Mouse (Mus musculus) midbrain, embryonic 15.5 days (tissue): ENCODE measurements around the gene Dcdc2b. TPM values are rescaled to one million over a fixed set of nuclear protein-coding genes. Genes with fewer than 3 reads are reported as not detected.

Experiments used
- ATAC-seq: fragments of 200-750 bp; cut with Nextera tagmentation; replicated peaks from 2 replicates; pipeline ENCODE4 v1.8.0; 2017; ENCODE audit warnings: moderate TSS enrichment
- H3K27ac ChIP-seq: fragments of 300-500 bp; sonication (generic); 2 replicates; pipeline ENCODE4 v1.5.1; 2015; ENCODE audit warnings: mild to moderate bottlenecking, inconsistent platforms
- H3K27me3 ChIP-seq: fragments of 300-500 bp; sonication (generic); replicated peaks from 2 replicates; pipeline ENCODE4 v1.6.1; 2015; ENCODE audit warnings: inconsistent platforms
- H3K36me3 ChIP-seq: fragments of 300-500 bp; sonication (generic); replicated peaks from 2 replicates; pipeline ENCODE4 v1.6.1; 2015; ENCODE audit warnings: inconsistent platforms
- H3K4me1 ChIP-seq: fragments of 300-500 bp; sonication (generic); 2 replicates; pipeline ENCODE4 v1.6.1; 2015; ENCODE audit warnings: inconsistent platforms
- H3K4me2 ChIP-seq: fragments of 300-500 bp; sonication (generic); 2 replicates; pipeline ENCODE4 v1.6.1; 2015; ENCODE audit warnings: inconsistent platforms, mild to moderate bottlenecking, moderate library complexity
- H3K4me3 ChIP-seq: fragments of 300-500 bp; sonication (generic); 2 replicates; pipeline ENCODE4 v1.5.1; 2015; ENCODE audit warnings: mild to moderate bottlenecking, inconsistent platforms
- H3K9ac ChIP-seq: fragments of 300-500 bp; sonication (generic); 2 replicates; pipeline ENCODE4 v1.6.1; 2015; ENCODE audit warnings: mild to moderate bottlenecking, inconsistent platforms
- H3K9me3 ChIP-seq: fragments of 300-500 bp; sonication (generic); 2 replicates; pipeline ENCODE4 v1.6.1; 2016; ENCODE audit warnings: inconsistent platforms
- WGBS: fragments of 180-500 bp; shearing (Covaris S2); methylation state at CpG from one replicate; pipeline ENCODE4 v1.1.7; 2015; ENCODE audit warnings: mixed read lengths; 5-methylcytosine and 5-hydroxymethylcytosine counted together
- polyA plus RNA-seq: library from polyadenylated mRNA; unstranded; fragments of >200 nt; fragmentation: Nextera tagmentation; extraction: Ambion mirVana; gene quantifications from 2 replicates; pipeline ENCODE4 v1.2.1, GENCODE M21; 2015

Gene Dcdc2b
- polyA plus RNA-seq, 1 experiment from 2014 or later = 4.2 TPM

- 34% methylated on average over 1 of the region's 1 CpGs for WGBS
- H3K9me3 ChIP-seq = no peaks in the 10 kb centered on the region
- no peak for ATAC-seq
These were observed 27.1 kb downstream of the Dcdc2b start for GRCm38 (mm10) chr4:129586943-129587342.

GRCm38 (mm10) chr4:129585773-129586172 is 28.3 kb downstream of the Dcdc2b start:
- H3K9me3 ChIP-seq = no peaks in the 10 kb centered on the region
- no peak overlapping the region for H3K27ac ChIP-seq
- WGBS = 86% methylated on average over 9 of the region's 9 CpGs
- H3K4me1 ChIP-seq = peaks cover 8% of the 10 kb centered on the region; the same call in 1 of the 2 replicates
- no peak for ATAC-seq
- H3K9ac ChIP-seq = no peak overlapping the region
- H3K4me2 ChIP-seq = no peak overlapping the region
- peaks cover 7% of the 10 kb centered on the region; the same call in 1 of the 2 replicates for H3K36me3 ChIP-seq
- H3K4me3 ChIP-seq = no peak overlapping the region
- H3K27me3 ChIP-seq = no peaks in the 10 kb centered on the region

More at GRCm38 (mm10) chr4:129586943-129587342, 27.1 kb downstream of the Dcdc2b start:
- no peak overlapping the region for H3K4me2 ChIP-seq
- no peak overlapping the region for H3K9ac ChIP-seq
- no peak overlapping the region for H3K27ac ChIP-seq
- peaks cover 18% of the 10 kb centered on the region for H3K36me3 ChIP-seq
- H3K27me3 ChIP-seq = no peaks in the 10 kb centered on the region
- peaks cover 8% of the 10 kb centered on the region; the same call in 1 of the 2 replicates for H3K4me1 ChIP-seq
- H3K4me3 ChIP-seq = no peak overlapping the region

- no peak overlapping the region for H3K27ac ChIP-seq
- no peaks in the 10 kb centered on the region for H3K36me3 ChIP-seq
- H3K9me3 ChIP-seq = no peaks in the 10 kb centered on the region
- ATAC-seq = no peak
- peak overlapping the region; percentile 49 for H3K4me2 ChIP-seq
- peak overlapping the region; percentile 12; the same call in 1 of the 2 replicates for H3K9ac ChIP-seq
- H3K4me1 ChIP-seq = peaks cover 8% of the 10 kb centered on the region; the same call in 1 of the 2 replicates
- peak overlapping the region; percentile 24 for H3K4me3 ChIP-seq
- no peaks in the 10 kb centered on the region for H3K27me3 ChIP-seq
- 2% methylated on average over 36 of the region's 36 CpGs for WGBS
These were observed 29.0 kb downstream of the Dcdc2b start for GRCm38 (mm10) chr4:129584884-129585608.

GRCm38 (mm10) chr4:129584370-129584769 is 29.7 kb downstream of the Dcdc2b start:
- Histone ChIP-seq H3K27ac (no peak overlapping the region), H3K9ac (no peak overlapping the region), H3K27me3 (no peaks in the 10 kb centered on the region), H3K4me3 (no peak overlapping the region), H3K4me2 (peak overlapping the region; percentile 49), H3K4me1 (peaks cover 8% of the 10 kb centered on the region; the same call in 1 of the 2 replicates), H3K9me3 (no peaks in the 10 kb centered on the region), H3K36me3 (no peaks in the 10 kb centered on the region)
- WGBS = 79% methylated on average over 1 of the region's 1 CpGs
- no peak for ATAC-seq

GRCm38 (mm10) chr4:129582251-129582650 is 31.8 kb downstream of the Dcdc2b start:
- H3K9ac ChIP-seq = no peak overlapping the region
- no peaks in the 10 kb centered on the region for H3K9me3 ChIP-seq
- peaks cover 10% of the 10 kb centered on the region; the same call in 1 of the 2 replicates for H3K4me1 ChIP-seq
- no peak for ATAC-seq
- H3K27me3 ChIP-seq = no peaks in the 10 kb centered on the region
- no peak overlapping the region for H3K4me3 ChIP-seq
- no peak overlapping the region for H3K27ac ChIP-seq
- no peaks in the 10 kb centered on the region for H3K36me3 ChIP-seq
- H3K4me2 ChIP-seq = no peak overlapping the region
- WGBS = 78% methylated on average over 1 of the region's 1 CpGs

- H3K4me1 ChIP-seq = peaks cover 12% of the 10 kb centered on the region; the same call in 1 of the 2 replicates
- no peaks in the 10 kb centered on the region for H3K27me3 ChIP-seq
- no peak overlapping the region for H3K27ac ChIP-seq
- no peaks in the 10 kb centered on the region for H3K9me3 ChIP-seq
- no peak overlapping the region for H3K9ac ChIP-seq
- no peak overlapping the region for H3K4me3 ChIP-seq
- no peaks in the 10 kb centered on the region for H3K36me3 ChIP-seq
- ATAC-seq = no peak
- H3K4me2 ChIP-seq = no peak overlapping the region
- WGBS = 76% methylated on average over 7 of the region's 7 CpGs
These were observed 33.7 kb downstream of the Dcdc2b start for GRCm38 (mm10) chr4:129580347-129580746.

- no peak within 1 kb of the TSS for H3K27ac ChIP-seq
- no peaks in the 10 kb centered on the region for H3K9me3 ChIP-seq
- H3K4me1 ChIP-seq = peaks cover 6% of the 10 kb centered on the region; the same call in 1 of the 2 replicates
- H3K27me3 ChIP-seq = no peaks in the 10 kb centered on the region
- H3K4me3 ChIP-seq = no peak within 1 kb of the TSS
- H3K9ac ChIP-seq = no peak within 1 kb of the TSS
- no peaks in the 10 kb centered on the region for H3K36me3 ChIP-seq
- ATAC-seq = no peak
- no peak within 1 kb of the TSS for H3K4me2 ChIP-seq
- 90% methylated on average over 5 of the region's 5 CpGs for WGBS
These were observed 35.6 kb downstream of the Dcdc2b start, which contains the start of gene Fam167b for GRCm38 (mm10) chr4:129578466-129578865. Fam167b (minus strand) TSS chr4:129578549.

- no peaks in the 10 kb centered on the region for H3K36me3 ChIP-seq
- H3K27ac ChIP-seq = no peak overlapping the region
These were observed 36.4 kb downstream of the Dcdc2b start for GRCm38 (mm10) chr4:129577688-129578087.

GRCm38 (mm10) chr4:129576863-129577491 is 37.1 kb downstream of the Dcdc2b start:
- Histone ChIP-seq H3K4me3 (no peak overlapping the region), H3K27me3 (no peaks in the 10 kb centered on the region), H3K9me3 (no peaks in the 10 kb centered on the region), H3K36me3 (no peaks in the 10 kb centered on the region), H3K27ac (no peak overlapping the region), H3K4me1 (peaks cover 6% of the 10 kb centered on the region; the same call in 1 of the 2 replicates), H3K9ac (no peak overlapping the region), H3K4me2 (peak overlapping the region; percentile 26)
- ATAC-seq = no peak
- WGBS = 24% methylated on average over 21 of the region's 21 CpGs

More at GRCm38 (mm10) chr4:129577688-129578087, 36.4 kb downstream of the Dcdc2b start:
- 83% methylated on average over 7 of the region's 7 CpGs for WGBS
- no peaks in the 10 kb centered on the region for H3K9me3 ChIP-seq
- H3K9ac ChIP-seq = no peak overlapping the region
- no peak for ATAC-seq
- no peak overlapping the region for H3K4me2 ChIP-seq
- H3K4me1 ChIP-seq = peaks cover 6% of the 10 kb centered on the region; the same call in 1 of the 2 replicates
- no peak overlapping the region for H3K4me3 ChIP-seq
- H3K27me3 ChIP-seq = no peaks in the 10 kb centered on the region

- no peaks in the 10 kb centered on the region for H3K36me3 ChIP-seq
- H3K9ac ChIP-seq = no peak overlapping the region
- no peaks in the 10 kb centered on the region for H3K9me3 ChIP-seq
- 70% methylated on average over 7 of the region's 8 CpGs for WGBS
- H3K4me2 ChIP-seq = no peak overlapping the region
- H3K27me3 ChIP-seq = no peaks in the 10 kb centered on the region
- H3K4me1 ChIP-seq = peaks cover 6% of the 10 kb centered on the region; the same call in 1 of the 2 replicates
- no peak overlapping the region for H3K4me3 ChIP-seq
- no peak for ATAC-seq
- no peak overlapping the region for H3K27ac ChIP-seq
These were observed 38.7 kb downstream of the Dcdc2b start for GRCm38 (mm10) chr4:129575171-129575844.

GRCm38 (mm10) chr4:129573430-129573829 is 40.6 kb downstream of the Dcdc2b start, which contains the start of gene Lck:
Lck (minus strand) TSS chr4:129573641.
- peaks cover 6% of the 10 kb centered on the region; the same call in 1 of the 2 replicates for H3K4me1 ChIP-seq
- no peaks in the 10 kb centered on the region for H3K27me3 ChIP-seq
- 94% methylated on average over 8 of the region's 8 CpGs for WGBS
- H3K36me3 ChIP-seq = no peaks in the 10 kb centered on the region
- ATAC-seq = no peak
- H3K27ac ChIP-seq = no peak within 1 kb of the TSS
- H3K4me2 ChIP-seq = no peak within 1 kb of the TSS
- no peak within 1 kb of the TSS for H3K4me3 ChIP-seq
- no peak within 1 kb of the TSS for H3K9ac ChIP-seq
- H3K9me3 ChIP-seq = no peaks in the 10 kb centered on the region

GRCm38 (mm10) chr4:129573093-129573370 is 41.0 kb downstream of the Dcdc2b start:
- Histone ChIP-seq H3K4me3 (no peak overlapping the region), H3K4me2 (no peak overlapping the region), H3K36me3 (no peaks in the 10 kb centered on the region), H3K4me1 (peaks cover 6% of the 10 kb centered on the region; the same call in 1 of the 2 replicates), H3K27ac (no peak overlapping the region), H3K9ac (no peak overlapping the region), H3K27me3 (no peaks in the 10 kb centered on the region), H3K9me3 (no peaks in the 10 kb centered on the region)
- 91% methylated on average over 4 of the region's 4 CpGs for WGBS
- ATAC-seq = no peak
